Mouse (Mus musculus) lung, postnatal 0 days (tissue): ENCODE measurements around the gene Bik.

Experiments
- CTCF ChIP-seq: IDR thresholded peaks from 2 replicates; pipeline ENCODE4 v1.5.1; 2016; ENCODE audit warnings: antibody characterized with exemption, mild to moderate bottlenecking
- EP300 ChIP-seq: IDR thresholded peaks from 2 replicates; pipeline ENCODE4 v1.6.1; 2016; ENCODE audit warnings: antibody characterized with exemption, mild to moderate bottlenecking, control low read depth

DNA sequence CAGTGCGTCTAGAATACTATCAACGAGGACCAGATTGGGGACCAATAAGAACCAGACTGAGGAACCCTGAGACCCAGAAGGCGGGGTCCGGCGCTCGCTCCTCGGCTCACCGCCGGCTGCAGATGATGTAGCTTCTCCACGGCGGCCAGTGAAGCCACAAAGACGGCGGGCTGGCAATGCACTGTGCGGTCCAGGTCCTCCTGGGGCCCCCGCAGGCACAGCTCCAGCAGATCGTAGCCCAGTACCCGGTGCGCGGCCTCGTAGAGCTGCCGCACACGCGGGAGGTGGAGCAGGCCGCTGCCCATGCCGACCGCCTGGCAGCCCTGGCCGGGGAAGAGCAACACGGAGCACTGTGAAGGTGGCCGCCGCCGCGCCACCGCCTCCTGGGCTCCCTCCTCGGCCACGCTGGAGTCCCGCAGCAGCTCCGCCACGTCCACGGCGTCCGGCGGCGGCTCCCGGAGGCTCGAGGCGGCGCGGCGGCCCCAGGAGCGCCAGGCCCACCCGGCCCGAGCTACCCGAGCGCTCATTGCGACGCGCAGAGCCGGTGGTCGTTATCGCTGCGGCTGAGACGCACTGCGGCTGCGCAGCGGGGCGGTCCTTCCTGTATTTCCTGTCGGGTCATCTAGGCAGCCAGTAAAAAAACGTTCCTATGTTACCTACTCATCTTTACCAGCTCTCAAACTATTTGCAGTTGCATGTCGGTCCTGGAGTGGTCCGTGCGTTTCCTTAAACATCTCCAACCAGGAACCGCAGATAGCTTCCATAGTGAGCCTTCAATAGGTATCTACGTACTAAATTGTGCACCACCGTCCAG lies 28.7 kb downstream of the Bik start:
- no peak for TF ChIP-seq EP300
- TF ChIP-seq CTCF, result no peak
